Mouse (Mus musculus): ENCODE data around the gene Sde2. TPM values are rescaled to one million over a fixed set of nuclear protein-coding genes. Genes with fewer than 3 reads are reported as not detected.
A peak's percentile ranks its signal among the peaks of the same experiment; 100 is the strongest.

Sde2 gene
- total RNA-seq, 1 experiment: 39.6 TPM

DNA sequence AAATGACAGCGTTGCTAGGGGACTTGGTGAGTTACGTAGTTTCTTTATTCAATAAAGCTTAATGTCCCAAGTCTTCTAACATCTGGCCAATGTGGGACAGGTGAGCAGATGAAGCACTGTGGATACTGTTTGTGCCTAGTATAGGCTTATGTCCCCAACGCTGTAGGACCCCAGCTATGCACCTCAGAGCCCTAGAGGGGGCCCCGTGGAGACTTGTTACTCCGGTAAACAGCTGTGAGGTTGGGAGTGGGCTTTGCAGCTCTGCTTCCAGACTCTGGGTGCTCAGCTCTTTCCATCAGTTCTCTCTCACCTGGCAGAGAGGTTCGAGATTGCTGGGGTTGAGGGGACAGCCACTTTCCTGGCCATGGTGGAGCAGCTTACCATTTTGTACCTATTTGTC is 54.4 kb downstream of the Sde2 start:
- Histone ChIP-seq H3K4me3 (ENCODE audit: insufficient read depth in 1 of 2, low read depth in 1 of 2, low read length in 2 of 2, poor library complexity in 1 of 2, severe bottlenecking in 1 of 2) (peak overlapping the region; percentile 81 to 87), H3K9me3 (ENCODE audit: control insufficient read depth, insufficient read depth, low read depth, low read length) (no peaks in the 10 kb centered on the region), H3K9ac (ENCODE audit: insufficient read depth, low read depth, low read length, poor library complexity, severe bottlenecking) (peak overlapping the region; percentile 16), H3K4me1 (ENCODE audit: control insufficient read depth in 2 of 2, insufficient read depth in 2 of 2, low read length in 2 of 2, poor library complexity in 1 of 2) (peaks cover 4 to 22% of the 10 kb centered on the region in 2 experiments; a peak in 2 of 4 replicates), H3K36me3 (ENCODE audit: control insufficient read depth, insufficient read depth, low read length, poor library complexity, severe bottlenecking) (peaks cover 34% of the 10 kb centered on the region), H3K27ac (ENCODE audit: insufficient read depth, low read depth, low read length, poor library complexity, severe bottlenecking) (no peak overlapping the region)
- in situ Hi-C loops (cut with MboI; ENCODE audit: low sequenced_read_pairs in 2 of 2, unreplicated experiment in 2 of 2): no loop called here
- TF ChIP-seq MAFK (IDR thresholded peaks at IDR 0.05; ENCODE audit: insufficient read depth, low read depth, low read length): no peak
- TF ChIP-seq ZNF384 (IDR thresholded peaks at IDR 0.05; ENCODE audit: low read depth, low read length): no peak
- no peak for TF ChIP-seq ZC3H11A (IDR thresholded peaks at IDR 0.05; ENCODE audit: borderline replicate concordance, low read depth, low read length)
- TF ChIP-seq CHD2 (IDR thresholded peaks at IDR 0.05; ENCODE audit: low read depth, low read length): no peak
- DNase-seq (ENCODE audit: low read depth, low spot score): no peak

DNA sequence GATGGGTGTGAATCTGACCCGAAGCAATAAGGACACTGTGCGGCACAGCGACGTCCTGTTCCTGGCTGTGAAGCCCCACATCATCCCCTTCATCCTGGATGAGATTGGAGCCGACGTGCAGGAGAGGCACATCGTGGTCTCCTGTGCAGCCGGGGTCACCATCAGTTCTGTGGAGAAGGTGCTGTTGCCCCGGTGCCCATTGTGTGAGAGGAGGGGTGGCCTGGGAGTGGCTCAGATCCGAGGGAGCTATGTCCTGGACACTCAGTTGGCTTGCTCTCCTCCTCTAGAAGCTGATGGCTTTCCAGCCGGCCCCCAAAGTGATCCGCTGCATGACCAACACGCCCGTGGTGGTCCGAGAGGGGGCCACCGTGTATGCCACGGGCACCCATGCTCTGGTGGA is 54.9 kb downstream of the Sde2 start:
- in situ Hi-C loops (cut with MboI; ENCODE audit: low sequenced_read_pairs in 2 of 2, unreplicated experiment in 2 of 2): no loop called here
- DNase-seq (ENCODE audit: low read depth, low spot score): no peak
- no peaks in the 10 kb centered on the region for H3K9me3 ChIP-seq (ENCODE audit: control insufficient read depth, insufficient read depth, low read depth, low read length)
- H3K4me3 ChIP-seq (ENCODE audit: insufficient read depth in 1 of 2, low read depth in 1 of 2, low read length in 2 of 2, poor library complexity in 1 of 2, severe bottlenecking in 1 of 2): peak overlapping the region; percentile 81 to 87
- H3K27ac ChIP-seq (ENCODE audit: insufficient read depth, low read depth, low read length, poor library complexity, severe bottlenecking): no peak overlapping the region
- H3K36me3 ChIP-seq (ENCODE audit: control insufficient read depth, insufficient read depth, low read length, poor library complexity, severe bottlenecking): peaks cover 34% of the 10 kb centered on the region
- TF ChIP-seq CHD2 (IDR thresholded peaks at IDR 0.05; ENCODE audit: low read depth, low read length) (no peak), ZC3H11A (IDR thresholded peaks at IDR 0.05; ENCODE audit: borderline replicate concordance, low read depth, low read length) (no peak), HCFC1 (IDR thresholded peaks at IDR 0.05; ENCODE audit: borderline replicate concordance, insufficient read depth, low read length) (no peak), MAFK (IDR thresholded peaks at IDR 0.05; ENCODE audit: insufficient read depth, low read depth, low read length) (no peak), ZNF384 (IDR thresholded peaks at IDR 0.05; ENCODE audit: low read depth, low read length) (no peak)
- peaks cover 6 to 26% of the 10 kb centered on the region in 2 experiments; a peak in 3 of 4 replicates for H3K4me1 ChIP-seq (ENCODE audit: control insufficient read depth in 2 of 2, insufficient read depth in 2 of 2, low read length in 2 of 2, poor library complexity in 1 of 2)
- H3K9ac ChIP-seq (ENCODE audit: insufficient read depth, low read depth, low read length, poor library complexity, severe bottlenecking): peak overlapping the region; percentile 16

- H3K4me1 ChIP-seq (ENCODE audit: control insufficient read depth in 2 of 2, insufficient read depth in 2 of 2, low read length in 2 of 2, poor library complexity in 1 of 2): peaks cover 8 to 32% of the 10 kb centered on the region in 2 experiments; a peak in 3 of 4 replicates
- in situ Hi-C loops (cut with MboI; ENCODE audit: low sequenced_read_pairs in 2 of 2, unreplicated experiment in 2 of 2): no loop called here
- no peak overlapping the region for H3K27ac ChIP-seq (ENCODE audit: insufficient read depth, low read depth, low read length, poor library complexity, severe bottlenecking)
- peaks cover 34% of the 10 kb centered on the region for H3K36me3 ChIP-seq (ENCODE audit: control insufficient read depth, insufficient read depth, low read length, poor library complexity, severe bottlenecking)
- peak overlapping the region; percentile 16 for H3K9ac ChIP-seq (ENCODE audit: insufficient read depth, low read depth, low read length, poor library complexity, severe bottlenecking)
- TF ChIP-seq CHD2 (IDR thresholded peaks at IDR 0.05; ENCODE audit: low read depth, low read length): no peak
- TF ChIP-seq MAFK (IDR thresholded peaks at IDR 0.05; ENCODE audit: insufficient read depth, low read depth, low read length): no peak
- no peak for TF ChIP-seq ZNF384 (IDR thresholded peaks at IDR 0.05; ENCODE audit: low read depth, low read length)
- TF ChIP-seq ZC3H11A (IDR thresholded peaks at IDR 0.05; ENCODE audit: borderline replicate concordance, low read depth, low read length): no peak
- no peak for TF ChIP-seq HCFC1 (IDR thresholded peaks at IDR 0.05; ENCODE audit: borderline replicate concordance, insufficient read depth, low read length)
- DNase-seq (ENCODE audit: low read depth, low spot score): no peak
- H3K9me3 ChIP-seq (ENCODE audit: control insufficient read depth, insufficient read depth, low read depth, low read length): no peaks in the 10 kb centered on the region
- peak overlapping the region; percentile 81 to 87 for H3K4me3 ChIP-seq (ENCODE audit: insufficient read depth in 1 of 2, low read depth in 1 of 2, low read length in 2 of 2, poor library complexity in 1 of 2, severe bottlenecking in 1 of 2)
Observed at GRCm38 (mm10) chr1:180906461-180907147, 55.7 kb downstream of the Sde2 start.

GRCm38 (mm10) chr1:180911138-180911537 is 60.2 kb downstream of the Sde2 start:
- peaks cover 7 to 35% of the 10 kb centered on the region in 2 experiments for H3K4me1 ChIP-seq (ENCODE audit: control insufficient read depth in 2 of 2, insufficient read depth in 2 of 2, low read length in 2 of 2, poor library complexity in 1 of 2)
- no peak for TF ChIP-seq CHD2 (IDR thresholded peaks at IDR 0.05; ENCODE audit: low read depth, low read length)
- peaks cover 28% of the 10 kb centered on the region for H3K36me3 ChIP-seq (ENCODE audit: control insufficient read depth, insufficient read depth, low read length, poor library complexity, severe bottlenecking)
- H3K4me3 ChIP-seq (ENCODE audit: insufficient read depth in 1 of 2, low read depth in 1 of 2, low read length in 2 of 2, poor library complexity in 1 of 2, severe bottlenecking in 1 of 2): no peak overlapping the region
- no peak overlapping the region for H3K9ac ChIP-seq (ENCODE audit: insufficient read depth, low read depth, low read length, poor library complexity, severe bottlenecking)
- H3K27ac ChIP-seq (ENCODE audit: insufficient read depth, low read depth, low read length, poor library complexity, severe bottlenecking): no peak overlapping the region
- DNase-seq (ENCODE audit: low read depth, low spot score): no peak
- no peaks in the 10 kb centered on the region for H3K9me3 ChIP-seq (ENCODE audit: control insufficient read depth, insufficient read depth, low read depth, low read length)
- in situ Hi-C loops (cut with MboI; ENCODE audit: low sequenced_read_pairs in 2 of 2, unreplicated experiment in 2 of 2): no loop called here
